Mouse (Mus musculus): Measurements from ENCODE around the gene 0610010K14Rik. TPM values are rescaled to one million over a fixed set of nuclear protein-coding genes. Genes with fewer than 3 reads are reported as not detected.

Gene 0610010K14Rik
- total and polyA plus RNA-seq, 2 experiments from 2014 or later, result 47.7 to 102 TPM

- 2% methylated on average over 24 of the region's 24 CpGs for WGBS
- no peak for DNase-seq (ENCODE audit: low spot score)
- Histone ChIP-seq H3K9me3 (replicated peaks; ENCODE audit: control insufficient read depth, low read length) (no peaks in the 10 kb centered on the region), H3K9ac (replicated peaks; ENCODE audit: low read depth, low read length) (peak overlapping the region; percentile 59), H3K27me3 (ENCODE audit: control insufficient read depth, insufficient read depth, low read length) (peaks cover 17% of the 10 kb centered on the region), H3K4me3 (ENCODE audit: low read depth, low read length) (peak overlapping the region; percentile 48), H3K4me1 (ENCODE audit: control insufficient read depth, insufficient read depth) (peaks cover 13% of the 10 kb centered on the region; the same call in 1 of the 2 replicates), H3K4me2 (ENCODE audit: low read depth, low read length) (peak overlapping the region; percentile 93), H3K27ac (ENCODE audit: low read depth) (peak overlapping the region; percentile 35), H3K36me3 (replicated peaks; ENCODE audit: control insufficient read depth, insufficient read depth, low read length) (no peaks in the 10 kb centered on the region; the same call in 1 of the 2 replicates)
- no peak for ATAC-seq (ENCODE audit: insufficient read depth, low read depth)
- TF ChIP-seq EP300 (IDR thresholded peaks at IDR 0.05; ENCODE audit: low read depth) (no peak), CTCF (IDR thresholded peaks at IDR 0.05; ENCODE audit: low read depth) (no peak)
Observed at GRCm38 (mm10) chr11:70220323-70220722, 17.4 kb downstream of the 0610010K14Rik start.

DNA sequence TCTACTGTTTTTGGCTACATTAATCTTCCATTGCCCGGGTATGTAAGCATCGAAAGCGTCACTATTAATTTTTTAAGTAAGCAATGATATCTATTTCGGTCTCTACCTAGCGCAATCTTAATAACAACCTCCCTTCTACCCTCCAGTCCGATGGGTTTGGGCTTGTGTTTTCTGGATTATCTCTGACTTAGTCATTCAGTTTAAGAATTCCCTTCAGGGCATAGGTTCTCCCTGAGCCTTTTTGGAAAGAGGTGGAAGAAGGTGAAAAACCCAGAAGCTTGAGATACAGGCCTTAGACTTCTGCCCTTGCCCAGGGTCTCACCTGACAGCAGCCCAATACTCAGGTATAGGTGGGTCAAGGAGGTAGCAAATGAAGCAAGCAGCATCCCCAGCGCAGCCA, 17.8 kb downstream of the 0610010K14Rik start:
- H3K36me3 ChIP-seq (replicated peaks; ENCODE audit: control insufficient read depth, insufficient read depth, low read length), result no peaks in the 10 kb centered on the region; the same call in 1 of the 2 replicates
- peak overlapping the region; percentile 59 for H3K9ac ChIP-seq (replicated peaks; ENCODE audit: low read depth, low read length)
- H3K9me3 ChIP-seq (replicated peaks; ENCODE audit: control insufficient read depth, low read length), result no peaks in the 10 kb centered on the region
- H3K27me3 ChIP-seq (ENCODE audit: control insufficient read depth, insufficient read depth, low read length), result peaks cover 21% of the 10 kb centered on the region
- no peak for DNase-seq (ENCODE audit: low spot score)
- H3K27ac ChIP-seq (ENCODE audit: low read depth), result peak overlapping the region; percentile 35
- H3K4me2 ChIP-seq (ENCODE audit: low read depth, low read length), result peak overlapping the region; percentile 93
- TF ChIP-seq EP300 (IDR thresholded peaks at IDR 0.05; ENCODE audit: low read depth), result no peak
- no peak for TF ChIP-seq CTCF (IDR thresholded peaks at IDR 0.05; ENCODE audit: low read depth)
- no peak for ATAC-seq (ENCODE audit: insufficient read depth, low read depth)
- 75% methylated on average over 7 of the region's 7 CpGs for whole genome bisulfite sequencing
- H3K4me3 ChIP-seq (ENCODE audit: low read depth, low read length), result peak overlapping the region; percentile 48
- peaks cover 13% of the 10 kb centered on the region; the same call in 1 of the 2 replicates for H3K4me1 ChIP-seq (ENCODE audit: control insufficient read depth, insufficient read depth)

DNA sequence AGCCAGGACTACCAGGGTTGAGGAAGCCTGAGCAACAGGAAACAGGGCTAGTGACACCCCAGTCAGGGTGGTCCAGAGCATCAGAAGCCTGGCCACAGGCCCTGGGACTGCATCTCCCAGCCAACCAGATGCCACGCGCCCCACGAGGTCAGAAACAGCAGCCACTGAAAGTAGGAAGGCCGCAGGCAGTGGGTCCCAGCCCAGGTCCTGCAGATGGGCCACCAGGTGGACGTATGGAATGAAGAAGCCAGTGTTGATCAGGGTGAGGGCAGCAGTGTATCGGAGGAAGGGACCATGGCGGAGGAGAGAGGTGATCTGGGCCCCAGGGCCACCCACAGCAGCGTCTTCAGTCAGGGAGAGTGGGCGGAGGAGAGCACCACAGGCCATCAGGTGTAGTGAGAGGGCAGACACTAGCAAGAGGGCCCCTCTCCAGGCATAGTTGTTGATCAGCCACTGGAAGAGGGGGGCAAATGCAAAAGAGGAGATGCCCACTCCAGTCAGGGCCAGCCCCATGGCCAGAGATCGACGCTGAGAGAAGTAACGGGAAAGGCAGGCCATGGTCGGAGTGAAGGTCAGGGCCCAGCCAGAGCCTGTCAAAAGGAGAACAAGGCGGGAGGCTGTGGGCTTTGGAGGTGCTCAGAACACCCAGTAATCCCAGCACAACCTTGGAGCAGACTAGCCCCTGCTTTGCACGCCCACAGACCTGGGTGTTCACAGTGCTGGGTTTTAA, 18.8 kb downstream of the 0610010K14Rik start:
- no peak for DNase-seq (ENCODE audit: low spot score)
- no peak for ATAC-seq (ENCODE audit: insufficient read depth, low read depth)
- no peaks in the 10 kb centered on the region; the same call in 1 of the 2 replicates for H3K36me3 ChIP-seq (replicated peaks; ENCODE audit: control insufficient read depth, insufficient read depth, low read length)
- peaks cover 31% of the 10 kb centered on the region for H3K27me3 ChIP-seq (ENCODE audit: control insufficient read depth, insufficient read depth, low read length)
- TF ChIP-seq EP300 (IDR thresholded peaks at IDR 0.05; ENCODE audit: low read depth), result no peak
- no peak for TF ChIP-seq CTCF (IDR thresholded peaks at IDR 0.05; ENCODE audit: low read depth)
- WGBS, result 92% methylated on average over 15 of the region's 15 CpGs
- no peaks in the 10 kb centered on the region for H3K9me3 ChIP-seq (replicated peaks; ENCODE audit: control insufficient read depth, low read length)
- H3K27ac ChIP-seq (ENCODE audit: low read depth), result no peak overlapping the region
- H3K4me3 ChIP-seq (ENCODE audit: low read depth, low read length), result no peak overlapping the region
- no peak overlapping the region for H3K9ac ChIP-seq (replicated peaks; ENCODE audit: low read depth, low read length)
- H3K4me1 ChIP-seq (ENCODE audit: control insufficient read depth, insufficient read depth), result peaks cover 16% of the 10 kb centered on the region; the same call in 1 of the 2 replicates
- H3K4me2 ChIP-seq (ENCODE audit: low read depth, low read length), result 0 out of 2 replicates have a peak overlapping the region, but pooled peaks have one; percentile 7

DNA sequence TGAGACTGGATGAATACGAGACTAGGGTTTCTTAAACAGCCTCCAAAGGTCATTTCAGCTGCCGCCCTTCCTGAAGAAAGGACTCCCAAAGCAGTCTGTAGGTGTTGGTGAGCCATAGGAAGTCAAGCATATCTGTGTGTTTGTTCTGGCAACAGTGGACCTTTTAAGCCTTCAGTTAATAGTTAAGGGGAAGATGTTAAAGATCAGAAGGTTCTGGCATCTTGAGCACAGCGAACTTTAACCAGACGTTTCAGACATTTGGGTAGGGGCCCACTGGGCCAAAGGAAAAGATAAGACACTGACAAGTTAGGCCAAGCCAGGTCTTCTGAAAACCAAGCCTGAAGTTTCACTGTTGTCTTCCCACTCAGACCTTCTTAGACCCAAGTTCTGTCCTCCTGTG, 19.7 kb downstream of the 0610010K14Rik start:
- H3K9ac ChIP-seq (replicated peaks; ENCODE audit: low read depth, low read length), result no peak overlapping the region
- no peaks in the 10 kb centered on the region for H3K36me3 ChIP-seq (replicated peaks; ENCODE audit: control insufficient read depth, insufficient read depth, low read length)
- no peak for TF ChIP-seq CTCF (IDR thresholded peaks at IDR 0.05; ENCODE audit: low read depth)
- no peak for TF ChIP-seq EP300 (IDR thresholded peaks at IDR 0.05; ENCODE audit: low read depth)
- DNase-seq (ENCODE audit: low spot score), result no peak
- H3K27ac ChIP-seq (ENCODE audit: low read depth), result no peak overlapping the region
- peaks cover 20% of the 10 kb centered on the region; the same call in 1 of the 2 replicates for H3K4me1 ChIP-seq (ENCODE audit: control insufficient read depth, insufficient read depth)
- no peak overlapping the region for H3K4me3 ChIP-seq (ENCODE audit: low read depth, low read length)
- 67% methylated on average over 4 of the region's 4 CpGs for WGBS
- no peak for ATAC-seq (ENCODE audit: insufficient read depth, low read depth)
- no peaks in the 10 kb centered on the region for H3K9me3 ChIP-seq (replicated peaks; ENCODE audit: control insufficient read depth, low read length)
- H3K27me3 ChIP-seq (ENCODE audit: control insufficient read depth, insufficient read depth, low read length), result peaks cover 40% of the 10 kb centered on the region
- H3K4me2 ChIP-seq (ENCODE audit: low read depth, low read length), result no peak overlapping the region

DNA sequence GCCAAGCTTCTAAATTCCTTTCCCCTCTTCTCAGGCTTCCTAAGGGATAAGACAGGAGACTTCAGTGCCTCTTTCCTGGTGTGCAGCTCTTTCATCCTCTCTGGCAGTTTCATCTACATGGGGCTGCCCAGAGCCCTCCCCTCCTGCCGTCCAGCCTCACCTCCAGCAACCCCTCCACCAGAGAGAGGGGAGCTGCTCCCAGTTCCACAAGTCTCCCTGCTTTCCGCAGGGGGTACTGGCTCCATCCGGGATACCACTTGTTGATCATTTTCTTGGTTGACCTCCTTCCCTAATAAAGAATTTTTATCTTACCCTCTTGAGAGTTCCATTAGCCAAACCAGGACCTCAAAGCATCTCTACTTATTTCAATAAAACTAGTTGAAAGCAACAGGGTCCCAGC, 21.6 kb downstream of the 0610010K14Rik start:
- Histone ChIP-seq H3K4me2 (ENCODE audit: low read depth, low read length) (no peak overlapping the region), H3K36me3 (replicated peaks; ENCODE audit: control insufficient read depth, insufficient read depth, low read length) (no peaks in the 10 kb centered on the region), H3K9me3 (replicated peaks; ENCODE audit: control insufficient read depth, low read length) (no peaks in the 10 kb centered on the region), H3K4me1 (ENCODE audit: control insufficient read depth, insufficient read depth) (peaks cover 13% of the 10 kb centered on the region; the same call in 1 of the 2 replicates), H3K9ac (replicated peaks; ENCODE audit: low read depth, low read length) (no peak overlapping the region), H3K27ac (ENCODE audit: low read depth) (no peak overlapping the region), H3K4me3 (ENCODE audit: low read depth, low read length) (no peak overlapping the region), H3K27me3 (ENCODE audit: control insufficient read depth, insufficient read depth, low read length) (peaks cover 52% of the 10 kb centered on the region)
- no peak for DNase-seq (ENCODE audit: low spot score)
- no peak for TF ChIP-seq EP300 (IDR thresholded peaks at IDR 0.05; ENCODE audit: low read depth)
- no peak for TF ChIP-seq CTCF (IDR thresholded peaks at IDR 0.05; ENCODE audit: low read depth)
- ATAC-seq (ENCODE audit: insufficient read depth, low read depth), result no peak
- 57% methylated on average over 3 of the region's 3 CpGs for WGBS
